Mouse (Mus musculus) hindbrain, embryonic 16.5 days (tissue): ENCODE measurements at regions not wholly inside any gene's neighbourhood (a gene's known extent, or its start where the extent isn't known, plus 50 kb on each side); places are given as distances from the start of the nearest gene placed in this dataset. TPM values are rescaled to one million over a fixed set of nuclear protein-coding genes. Genes with fewer than 3 reads are reported as not detected.

Source experiments
- microRNA-seq: library from miRNA; unstranded; fragments of <30 nt; microRNA quantifications from one replicate; pipeline ENCODE4, GENCODE M21; 2017

Small RNA genes in the stretch of these regions (microRNA-seq; reads per million reads assigned to microRNA genes)
- not detected for gene Gm23304
